Mouse (Mus musculus) G1E-ER4 (cell line): ENCODE data around the gene Rnf43. TPM values are rescaled to one million over a fixed set of nuclear protein-coding genes. Genes with fewer than 3 reads are reported as not detected.

Experiments
- GATA1 ChIP-seq: IDR thresholded peaks from one replicate; pipeline ENCODE4 v1.8.0; 2012; ENCODE audit warnings: low read length, inconsistent platforms
- polyA plus RNA-seq: library from polyadenylated mRNA; stranded (reverse); fragments of >175 nt; gene quantifications from 2 replicates; pipeline ENCODE4 v1.2.3, GENCODE M21; 2012

Rnf43 gene
- polyA plus RNA-seq, 1 experiment = 1.3 TPM

GRCm38 (mm10) chr11:87666256-87667035, 3.9 kb downstream of the Rnf43 start:
- no peak for TF ChIP-seq GATA1

DNA sequence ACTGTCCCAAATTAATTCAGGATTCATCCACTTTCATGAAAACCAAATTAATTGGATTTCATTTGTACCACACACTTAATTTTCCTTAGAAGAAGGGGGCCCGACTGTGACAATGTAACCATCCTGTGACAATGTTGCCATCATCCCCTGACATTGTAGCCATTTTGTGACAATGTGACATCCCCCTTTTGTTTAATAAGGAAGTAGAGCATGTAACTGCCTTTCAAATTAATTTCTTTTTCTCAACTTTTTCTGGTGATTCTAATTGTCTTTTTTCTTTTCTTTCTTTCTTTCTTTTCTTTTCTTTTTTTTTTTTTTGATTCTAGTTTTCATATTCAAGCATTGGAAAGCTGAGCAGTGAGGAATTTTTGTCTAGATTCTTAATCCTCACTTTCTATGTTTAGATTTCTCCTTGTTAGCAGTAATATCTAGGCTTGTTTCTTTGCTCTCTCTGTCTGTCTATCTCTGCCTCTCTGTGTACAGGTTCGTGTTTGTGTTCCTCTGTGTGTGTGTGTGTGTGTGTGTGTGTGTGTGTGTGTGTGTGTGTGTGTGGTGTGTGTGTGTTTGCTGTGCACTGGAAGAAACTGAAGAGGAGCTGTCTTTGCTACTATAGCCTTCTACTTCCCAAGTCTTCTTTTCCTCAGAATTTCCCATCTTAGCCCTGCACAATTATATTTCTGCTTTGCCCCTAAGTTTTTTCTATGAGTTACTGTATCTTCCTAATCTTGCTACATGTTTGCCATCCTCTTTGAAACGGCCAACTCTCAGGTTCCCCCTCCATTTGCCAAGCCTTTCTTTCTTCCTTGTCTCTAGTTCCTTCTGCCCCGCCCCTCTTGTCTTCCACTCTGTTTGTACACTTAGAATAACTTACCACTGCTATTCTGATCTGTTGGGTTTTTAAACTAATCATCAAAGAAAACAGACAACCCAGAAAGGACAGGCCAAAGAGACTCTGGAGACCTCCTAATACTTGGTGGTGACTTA, 4.9 kb downstream of the Rnf43 start:
- TF ChIP-seq GATA1 = no peak

GRCm38 (mm10) chr11:87673282-87673681, 10.8 kb downstream of the Rnf43 start:
- no peak for TF ChIP-seq GATA1

DNA sequence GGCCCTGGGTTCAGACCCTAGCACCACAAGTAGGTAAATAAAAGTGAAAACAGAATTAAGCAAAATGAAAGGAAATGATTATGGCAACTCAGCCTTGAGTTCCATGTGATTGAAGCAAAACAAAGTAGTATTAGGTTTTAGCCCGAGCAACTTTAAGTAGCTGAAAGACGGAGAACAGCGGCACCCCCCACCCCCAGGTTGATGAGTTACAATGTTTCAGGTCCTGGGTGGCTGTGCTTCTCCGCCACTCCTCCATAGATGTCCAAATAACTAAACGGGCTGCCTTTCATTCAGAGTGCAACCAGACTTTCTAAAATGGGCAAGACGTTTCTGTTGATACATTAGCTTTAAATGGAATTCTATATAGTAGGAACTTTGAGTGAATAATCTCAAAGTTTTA, 13.1 kb downstream of the Rnf43 start:
- TF ChIP-seq GATA1 = no peak

GRCm38 (mm10) chr11:87677756-87678155, 15.2 kb downstream of the Rnf43 start:
- no peak for TF ChIP-seq GATA1

DNA sequence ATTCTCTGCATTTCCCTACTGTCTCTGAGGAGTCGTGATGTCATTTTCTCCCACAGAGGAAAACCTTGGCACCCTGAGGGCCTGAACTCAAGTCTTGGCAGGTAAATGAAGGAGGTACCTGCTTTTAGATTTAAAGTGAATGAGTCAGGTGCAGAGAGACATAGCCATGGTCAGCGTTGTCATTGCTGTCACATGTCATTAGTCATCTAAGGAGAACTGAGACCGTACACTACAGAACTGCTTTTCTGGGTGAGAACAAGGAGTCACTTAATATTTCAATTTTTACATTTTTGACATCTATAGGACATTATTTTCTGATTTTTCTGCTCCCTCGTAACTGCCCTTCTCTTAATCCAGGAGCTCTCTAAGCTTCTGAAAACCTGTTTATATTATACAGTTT, 16.0 kb downstream of the Rnf43 start:
- TF ChIP-seq GATA1 = no peak

DNA sequence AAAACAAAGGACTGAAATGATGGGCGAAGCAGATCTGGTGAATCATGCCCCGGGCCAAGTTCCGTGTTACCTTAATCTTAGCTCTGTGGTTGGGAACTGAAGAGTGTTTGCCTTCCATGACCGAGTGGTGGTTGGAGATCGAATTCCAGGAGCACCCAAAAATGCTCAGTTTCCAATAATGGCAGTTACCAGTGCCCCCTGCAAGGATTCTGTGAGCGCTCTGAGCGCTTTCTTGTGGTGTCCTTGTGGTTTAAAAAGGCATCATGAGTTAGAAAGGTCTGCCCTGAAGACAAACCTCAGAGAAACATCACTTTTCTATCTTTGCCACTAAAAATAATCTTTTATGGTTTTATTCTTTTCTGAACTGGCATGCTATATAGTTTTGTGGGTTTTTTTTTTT, 16.5 kb downstream of the Rnf43 start:
- no peak for TF ChIP-seq GATA1

DNA sequence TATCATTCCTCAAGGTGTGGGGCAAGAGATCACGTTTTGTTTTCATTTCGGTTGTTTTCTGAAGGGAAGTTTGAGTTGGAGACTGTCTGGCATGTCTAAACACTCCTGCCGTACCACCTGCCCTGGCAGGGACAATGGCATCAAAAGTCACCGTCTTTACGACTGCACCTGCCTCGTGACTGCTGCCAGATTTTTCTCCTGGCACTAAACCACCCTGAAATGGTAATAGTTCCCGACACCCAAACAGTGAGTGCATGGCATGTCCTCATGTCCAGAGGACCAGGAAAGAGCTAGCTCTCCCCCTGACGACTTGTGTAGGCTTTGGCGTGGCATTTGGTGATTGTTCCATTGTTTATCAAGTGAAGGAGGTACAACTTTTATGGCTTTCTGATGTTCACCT, 18.3 kb downstream of the Rnf43 start:
- no peak for TF ChIP-seq GATA1

DNA sequence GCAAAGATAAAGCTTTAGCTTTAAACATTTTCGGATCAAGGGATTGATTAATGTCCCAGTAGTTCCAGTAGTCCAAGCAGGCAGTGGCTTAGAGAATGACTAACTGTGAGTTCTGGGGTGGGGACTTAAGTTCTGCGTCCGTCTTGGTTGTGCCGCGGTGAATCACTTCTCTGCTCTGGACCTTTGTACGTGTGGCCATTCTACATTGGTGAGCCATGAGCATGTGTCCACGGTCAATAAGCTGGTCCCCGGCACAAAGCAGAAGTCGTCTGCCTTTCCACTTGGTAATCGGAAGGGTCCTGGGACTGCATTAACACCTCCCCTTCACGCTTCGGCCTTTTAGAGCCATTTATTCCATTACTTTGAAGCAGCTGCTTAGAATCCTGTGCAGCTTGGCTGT, 19.6 kb downstream of the Rnf43 start:
- TF ChIP-seq GATA1 = no peak

- TF ChIP-seq GATA1 = no peak
Measured at GRCm38 (mm10) chr11:87682838-87683571, 20.5 kb downstream of the Rnf43 start.

- TF ChIP-seq GATA1 = no peak
Measured at GRCm38 (mm10) chr11:87686407-87686806, 23.9 kb downstream of the Rnf43 start.

DNA sequence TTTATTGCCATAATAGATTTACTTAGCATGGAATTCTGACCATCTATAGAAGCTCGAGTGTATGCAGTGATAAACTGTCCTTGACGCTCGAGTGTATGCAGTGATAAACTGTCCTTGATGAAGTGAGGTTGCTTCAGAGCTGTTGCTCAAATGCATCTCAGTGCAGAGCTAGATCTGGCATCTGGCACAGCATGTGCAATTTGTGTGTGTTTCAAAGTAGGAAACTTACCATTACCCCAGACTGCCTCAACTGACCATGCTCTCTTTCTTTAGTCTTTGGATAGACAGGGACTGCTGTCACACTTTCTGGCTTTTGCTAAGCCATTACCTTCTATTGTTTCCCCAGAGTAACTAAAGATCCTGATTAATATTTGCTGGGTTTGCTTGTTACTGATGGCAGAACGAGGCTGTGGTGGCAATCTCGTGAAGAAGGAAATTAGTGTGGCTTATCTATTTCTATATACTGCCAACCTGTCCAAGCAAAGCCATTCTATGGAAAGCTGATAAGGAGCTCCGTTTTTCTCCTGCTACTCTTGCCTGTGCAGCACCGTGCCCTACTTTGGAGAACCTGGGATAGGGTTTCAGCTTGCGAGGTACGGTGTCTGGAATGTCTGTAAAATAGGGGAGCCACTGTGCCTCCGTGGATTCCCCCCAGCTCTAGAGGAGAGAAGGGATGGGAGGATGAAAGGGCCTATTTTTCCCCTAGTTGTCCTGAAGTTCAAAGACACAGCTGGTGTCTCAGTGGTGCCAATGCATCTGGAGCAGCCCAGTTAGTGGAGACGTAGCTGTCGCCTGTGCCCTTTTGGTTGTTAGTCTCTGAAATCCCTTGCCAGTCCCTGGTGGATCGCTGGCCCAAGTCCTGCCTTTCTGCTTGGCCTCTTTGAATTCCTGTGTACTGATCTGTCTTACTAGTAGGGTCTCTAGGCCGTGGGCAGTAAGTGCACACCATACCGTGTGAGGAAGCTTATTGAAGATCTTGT, 25.0 kb downstream of the Rnf43 start:
- TF ChIP-seq GATA1 = no peak

DNA sequence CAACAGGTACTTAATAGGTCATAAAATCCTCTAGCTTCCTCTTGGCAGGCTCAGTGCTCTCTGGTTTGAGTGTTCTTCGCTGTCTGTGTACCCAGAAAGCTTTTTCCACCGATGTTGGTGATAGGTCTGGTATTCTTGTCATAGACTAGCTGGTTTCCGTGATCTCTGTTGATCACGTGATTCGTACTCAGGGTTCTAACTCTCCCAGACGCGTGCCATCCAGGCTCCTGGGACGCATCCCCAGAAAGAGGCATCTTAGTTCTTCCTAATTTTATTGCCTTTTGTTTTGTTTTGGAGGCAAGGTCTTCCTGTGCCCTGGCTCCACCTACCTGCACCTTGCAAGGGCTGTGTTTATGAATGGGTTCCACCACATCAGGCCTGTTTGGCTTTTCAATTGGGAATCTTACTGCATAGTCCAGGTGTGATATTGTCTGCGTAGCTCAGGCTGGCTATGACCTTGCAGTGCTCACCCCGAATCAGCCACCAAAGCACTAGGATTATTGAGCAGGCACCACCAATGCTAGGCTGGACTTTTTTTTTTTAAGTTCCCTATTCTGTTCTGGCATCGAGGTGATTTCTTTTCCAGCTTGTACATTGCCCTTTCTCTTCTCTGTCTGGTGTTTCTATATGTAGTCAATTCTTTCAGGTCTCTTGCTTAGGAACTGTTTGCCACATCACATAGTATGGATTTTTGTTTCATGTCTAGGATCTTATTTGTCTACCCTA, 26.1 kb downstream of the Rnf43 start:
- TF ChIP-seq GATA1 = no peak

GRCm38 (mm10) chr11:87689402-87689808, 26.9 kb downstream of the Rnf43 start:
- no peak for TF ChIP-seq GATA1
